Mouse (Mus musculus): ENCODE results near the gene Ppp1r9a. TPM values are rescaled to one million over a fixed set of nuclear protein-coding genes. Genes with fewer than 3 reads are reported as not detected.
"Not testable (repeated sequence)": the region's sequence is repeated elsewhere in the genome, so short reads cannot be mapped to it uniquely, and the experiment has no call there.

The Ppp1r9a gene
- polyA plus RNA-seq, 1 experiment: 63.9 TPM

DNA sequence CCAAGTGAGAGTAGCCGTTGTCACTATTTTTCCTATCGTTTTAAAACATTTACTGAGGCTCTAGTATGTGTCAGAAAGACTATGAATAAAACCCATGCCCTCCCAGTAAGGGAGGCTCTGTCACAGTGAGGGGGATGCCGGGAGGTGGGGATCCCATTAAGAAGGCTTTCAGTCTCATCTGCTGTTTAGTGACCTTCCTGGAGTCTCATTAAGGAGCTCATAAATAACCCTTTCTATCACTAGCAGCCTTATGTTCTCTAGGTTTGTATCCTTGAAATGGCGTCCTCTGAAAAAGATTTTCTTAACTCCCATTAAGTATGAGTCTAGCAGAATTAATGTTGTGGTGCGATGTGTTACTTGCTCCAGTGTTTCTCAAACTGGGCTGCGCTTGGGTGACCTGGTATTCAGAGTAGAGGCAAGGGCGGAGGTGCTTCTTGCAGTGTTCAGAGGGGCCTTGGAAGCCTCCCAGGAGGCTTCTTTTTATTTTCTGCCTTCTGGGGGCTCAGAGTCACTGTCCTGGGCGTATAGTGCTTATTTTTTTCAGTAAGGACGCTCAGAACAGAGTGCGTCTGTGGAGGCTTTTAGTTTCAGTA lies 7.4 kb downstream of the Ppp1r9a start:
- no peak overlapping the region for H3K27ac ChIP-seq (ENCODE audit: insufficient read depth, low read length)
- TF ChIP-seq POLR2A (IDR thresholded peaks at IDR 0.05; ENCODE audit: extremely low read depth, insufficient read depth, low read length): no peak
- TF ChIP-seq CTCF (IDR thresholded peaks at IDR 0.05; ENCODE audit: extremely low read depth, insufficient read depth, low read length): no peak
- no peak overlapping the region for H3K4me3 ChIP-seq (ENCODE audit: insufficient read depth, low read length)

DNA sequence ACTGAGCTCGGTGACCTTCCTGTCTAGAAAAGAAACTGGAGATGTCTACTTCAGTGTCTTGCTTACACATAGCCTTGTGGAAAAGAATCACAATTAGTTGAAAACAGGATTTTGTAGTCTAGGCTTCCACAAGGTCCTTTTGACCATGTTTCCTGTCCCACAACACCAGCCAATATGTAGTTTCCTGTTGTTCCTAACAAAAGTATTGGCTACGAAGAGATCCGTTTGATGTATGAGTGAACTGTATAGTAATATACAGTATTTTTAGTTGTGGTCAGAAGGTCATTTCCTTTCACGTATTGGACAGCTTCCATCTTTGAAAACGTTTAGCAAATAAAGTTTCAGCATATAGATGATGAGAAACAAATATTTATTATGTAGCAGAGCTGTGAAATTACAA lies 15.8 kb downstream of the Ppp1r9a start:
- TF ChIP-seq CTCF (IDR thresholded peaks at IDR 0.05; ENCODE audit: extremely low read depth, insufficient read depth, low read length) (no peak), POLR2A (IDR thresholded peaks at IDR 0.05; ENCODE audit: extremely low read depth, insufficient read depth, low read length) (no peak)
- no peak overlapping the region for H3K27ac ChIP-seq (ENCODE audit: insufficient read depth, low read length)
- no peak overlapping the region for H3K4me3 ChIP-seq (ENCODE audit: insufficient read depth, low read length)
- peaks cover 4% of the 10 kb centered on the region for H3K4me1 ChIP-seq (ENCODE audit: control insufficient read depth, insufficient read depth, low read length)

More for the DNA sequence above, 7.4 kb downstream of the Ppp1r9a start:
- peaks cover 3% of the 10 kb centered on the region; the same call in 1 of the 2 replicates for H3K4me1 ChIP-seq (ENCODE audit: control insufficient read depth, insufficient read depth, low read length)

DNA sequence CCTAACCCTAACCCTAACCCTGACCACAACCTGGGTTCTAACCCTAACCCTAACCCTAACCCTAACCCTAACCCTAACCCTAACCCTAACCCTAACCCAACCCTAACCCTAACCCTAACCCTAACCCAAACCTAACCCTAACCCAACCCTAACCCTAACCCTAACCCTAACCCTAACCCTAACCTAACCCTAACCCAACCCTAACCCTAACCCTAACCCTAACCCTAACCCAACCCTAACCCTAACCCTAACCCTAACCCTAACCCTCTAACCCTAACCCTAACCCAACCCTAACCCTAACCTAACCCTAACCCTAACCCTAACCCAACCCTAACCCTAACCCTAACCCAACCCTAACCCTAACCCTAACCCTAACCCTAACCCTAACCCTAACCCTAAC lies 21.1 kb downstream of the Ppp1r9a start:
- not testable (repeated sequence) for H3K27ac ChIP-seq (ENCODE audit: insufficient read depth, low read length); H3K4me3 ChIP-seq (ENCODE audit: insufficient read depth, low read length); H3K4me1 ChIP-seq (ENCODE audit: control insufficient read depth, insufficient read depth, low read length)

DNA sequence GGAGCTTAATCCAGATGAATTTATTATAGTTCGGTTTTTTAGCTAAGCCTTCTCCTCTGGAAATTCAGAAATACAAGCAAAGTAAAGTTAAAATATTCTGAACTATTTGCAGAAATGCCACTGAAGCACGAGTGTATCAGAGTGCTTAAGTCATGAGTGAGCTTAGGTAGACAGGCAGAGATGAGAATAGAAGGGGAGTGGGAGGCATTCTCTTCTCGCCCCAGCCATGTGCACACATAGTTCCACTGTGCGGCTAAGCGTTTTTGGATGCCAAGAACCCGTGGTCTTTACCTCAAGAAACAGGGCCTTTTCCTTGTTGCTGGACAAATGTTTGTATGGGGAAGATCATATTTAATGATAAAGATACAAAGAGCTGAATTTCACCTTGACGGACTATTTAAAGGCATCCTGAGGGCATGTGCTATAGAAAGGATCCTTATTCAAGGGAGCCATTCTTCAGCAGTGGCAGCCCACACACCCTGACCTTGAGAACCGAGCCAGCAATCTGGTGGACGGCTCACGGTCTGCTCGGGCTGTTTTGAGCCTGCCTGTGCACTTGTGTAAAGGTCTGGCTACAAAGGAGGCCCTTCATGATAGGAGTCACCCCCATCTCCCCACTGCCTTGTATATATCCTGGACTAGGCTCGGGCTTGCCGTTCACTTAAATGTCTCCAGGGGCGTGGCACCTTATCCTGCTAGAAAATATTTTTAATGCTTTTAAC lies 23.4 kb downstream of the Ppp1r9a start:
- Histone ChIP-seq H3K4me1 (ENCODE audit: control insufficient read depth, insufficient read depth, low read length) (peaks cover 5% of the 10 kb centered on the region), H3K27ac (ENCODE audit: insufficient read depth, low read length) (no peak overlapping the region), H3K4me3 (ENCODE audit: insufficient read depth, low read length) (no peak overlapping the region)
- TF ChIP-seq POLR2A (IDR thresholded peaks at IDR 0.05; ENCODE audit: extremely low read depth, insufficient read depth, low read length) (no peak), CTCF (IDR thresholded peaks at IDR 0.05; ENCODE audit: extremely low read depth, insufficient read depth, low read length) (no peak)

DNA sequence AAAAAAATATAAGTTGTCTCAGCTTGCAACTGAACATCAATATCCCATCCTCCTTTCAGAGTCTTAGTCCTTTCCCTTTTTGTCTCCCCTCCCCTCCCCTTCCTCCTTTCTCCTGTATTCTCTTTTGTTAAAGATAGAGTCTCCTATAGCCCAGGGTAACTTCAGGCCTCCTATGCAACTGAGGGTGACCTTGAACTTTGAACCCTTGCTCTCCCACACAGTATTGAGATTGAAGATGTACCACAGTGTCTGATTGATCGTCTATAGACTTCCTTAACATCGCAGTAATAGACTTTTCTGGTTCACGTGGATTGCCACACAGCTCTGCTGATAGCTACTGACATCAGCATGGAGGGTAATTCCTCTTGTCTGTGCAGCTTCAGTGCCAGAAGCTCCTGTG lies 27.6 kb downstream of the Ppp1r9a start:
- Histone ChIP-seq H3K27ac (ENCODE audit: insufficient read depth, low read length) (no peak overlapping the region), H3K4me1 (ENCODE audit: control insufficient read depth, insufficient read depth, low read length) (peaks cover 2% of the 10 kb centered on the region; the same call in 1 of the 2 replicates), H3K4me3 (ENCODE audit: insufficient read depth, low read length) (no peak overlapping the region)
- TF ChIP-seq POLR2A (IDR thresholded peaks at IDR 0.05; ENCODE audit: extremely low read depth, insufficient read depth, low read length) (no peak), CTCF (IDR thresholded peaks at IDR 0.05; ENCODE audit: extremely low read depth, insufficient read depth, low read length) (no peak)

DNA sequence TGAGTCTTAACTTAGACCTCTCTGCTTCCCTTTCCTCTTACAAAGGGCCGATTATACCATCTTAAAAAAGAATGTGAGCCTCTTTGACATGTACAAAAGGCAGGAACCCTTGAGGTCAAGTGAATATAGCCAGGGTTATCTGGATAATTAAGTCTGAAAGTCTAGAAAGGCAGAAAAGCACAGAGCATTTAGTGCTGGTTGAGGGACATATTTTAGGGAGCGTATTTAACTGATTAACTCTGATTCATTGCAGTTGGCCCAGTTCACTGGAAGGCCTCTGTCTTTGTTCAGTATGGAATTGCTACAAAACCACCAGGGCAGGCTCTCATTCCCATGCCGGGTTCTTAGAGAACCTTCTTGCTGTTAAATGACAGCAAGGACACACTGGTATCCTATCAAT lies 36.2 kb downstream of the Ppp1r9a start:
- Histone ChIP-seq H3K27ac (ENCODE audit: insufficient read depth, low read length) (no peak overlapping the region), H3K4me1 (ENCODE audit: control insufficient read depth, insufficient read depth, low read length) (peaks cover 2% of the 10 kb centered on the region), H3K4me3 (ENCODE audit: insufficient read depth, low read length) (no peak overlapping the region)
- no peak for TF ChIP-seq POLR2A (IDR thresholded peaks at IDR 0.05; ENCODE audit: extremely low read depth, insufficient read depth, low read length)
- no peak for TF ChIP-seq CTCF (IDR thresholded peaks at IDR 0.05; ENCODE audit: extremely low read depth, insufficient read depth, low read length)

DNA sequence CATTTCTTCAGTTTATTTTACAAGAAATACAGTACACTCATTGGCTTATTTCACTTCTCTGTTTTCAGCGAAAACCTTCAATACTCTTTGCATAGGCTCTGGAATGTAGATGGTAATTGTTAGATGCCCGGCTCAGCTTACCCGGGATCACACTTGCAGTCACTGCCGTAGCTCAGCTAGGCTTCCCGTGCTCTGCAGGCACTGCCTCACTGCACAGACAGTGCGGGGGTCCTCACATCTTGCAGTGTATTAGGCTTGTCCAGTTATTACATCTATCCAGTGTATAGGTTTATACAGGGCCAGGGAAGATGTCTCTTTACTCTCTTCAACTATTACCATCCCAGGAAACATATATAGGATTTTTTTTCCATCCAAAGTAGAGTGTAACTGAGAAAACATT lies 37.4 kb downstream of the Ppp1r9a start:
- H3K4me1 ChIP-seq (ENCODE audit: control insufficient read depth, insufficient read depth, low read length): peaks cover 2% of the 10 kb centered on the region
- no peak overlapping the region for H3K4me3 ChIP-seq (ENCODE audit: insufficient read depth, low read length)
- TF ChIP-seq CTCF (IDR thresholded peaks at IDR 0.05; ENCODE audit: extremely low read depth, insufficient read depth, low read length): no peak
- no peak for TF ChIP-seq POLR2A (IDR thresholded peaks at IDR 0.05; ENCODE audit: extremely low read depth, insufficient read depth, low read length)
- H3K27ac ChIP-seq (ENCODE audit: insufficient read depth, low read length): no peak overlapping the region

DNA sequence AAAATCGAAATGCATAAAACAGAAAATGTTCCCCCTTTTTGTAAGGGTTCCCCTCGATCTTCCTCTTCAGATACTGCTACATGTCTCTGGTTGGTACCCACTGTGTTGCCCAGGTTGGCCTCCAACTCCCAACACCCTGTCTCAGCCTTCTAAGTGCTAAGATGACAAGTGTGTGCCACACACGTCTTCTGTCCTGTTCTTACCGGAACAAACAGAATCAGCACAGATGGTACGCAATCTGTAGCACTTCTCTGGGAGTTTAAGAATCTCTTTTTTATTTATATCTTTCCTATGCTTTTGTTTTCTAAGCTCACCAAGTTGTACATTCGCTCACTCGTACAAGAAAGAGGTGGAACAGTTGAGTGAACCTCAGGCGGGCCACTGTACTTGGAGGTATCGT lies 37.9 kb downstream of the Ppp1r9a start:
- TF ChIP-seq CTCF (IDR thresholded peaks at IDR 0.05; ENCODE audit: extremely low read depth, insufficient read depth, low read length): no peak
- TF ChIP-seq POLR2A (IDR thresholded peaks at IDR 0.05; ENCODE audit: extremely low read depth, insufficient read depth, low read length): no peak
- H3K27ac ChIP-seq (ENCODE audit: insufficient read depth, low read length): no peak overlapping the region
- H3K4me1 ChIP-seq (ENCODE audit: control insufficient read depth, insufficient read depth, low read length): peaks cover 4% of the 10 kb centered on the region
- H3K4me3 ChIP-seq (ENCODE audit: insufficient read depth, low read length): no peak overlapping the region

DNA sequence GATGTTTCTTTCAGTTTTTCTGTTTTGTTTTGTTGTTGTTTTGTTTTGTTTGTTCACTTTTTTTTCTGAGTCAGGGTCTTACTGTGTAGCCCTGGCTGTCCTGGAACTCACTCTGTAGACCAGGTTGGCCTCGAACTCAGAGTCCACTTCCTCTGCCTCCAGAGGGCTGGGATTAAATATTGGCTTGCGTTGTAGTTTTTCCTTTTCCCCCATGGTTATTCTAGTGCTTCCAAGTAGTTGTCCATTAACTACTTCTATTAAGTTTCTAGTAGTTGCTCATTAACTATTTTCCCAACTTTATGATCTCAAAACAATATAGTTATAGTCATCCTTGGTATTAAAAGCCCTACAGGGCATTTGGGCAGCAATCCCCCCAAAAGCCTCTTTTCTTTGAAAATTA lies 41.1 kb downstream of the Ppp1r9a start:
- no peak overlapping the region for H3K27ac ChIP-seq (ENCODE audit: insufficient read depth, low read length)
- TF ChIP-seq POLR2A (IDR thresholded peaks at IDR 0.05; ENCODE audit: extremely low read depth, insufficient read depth, low read length) (no peak), CTCF (IDR thresholded peaks at IDR 0.05; ENCODE audit: extremely low read depth, insufficient read depth, low read length) (no peak)
- H3K4me1 ChIP-seq (ENCODE audit: control insufficient read depth, insufficient read depth, low read length): peaks cover 4% of the 10 kb centered on the region

DNA sequence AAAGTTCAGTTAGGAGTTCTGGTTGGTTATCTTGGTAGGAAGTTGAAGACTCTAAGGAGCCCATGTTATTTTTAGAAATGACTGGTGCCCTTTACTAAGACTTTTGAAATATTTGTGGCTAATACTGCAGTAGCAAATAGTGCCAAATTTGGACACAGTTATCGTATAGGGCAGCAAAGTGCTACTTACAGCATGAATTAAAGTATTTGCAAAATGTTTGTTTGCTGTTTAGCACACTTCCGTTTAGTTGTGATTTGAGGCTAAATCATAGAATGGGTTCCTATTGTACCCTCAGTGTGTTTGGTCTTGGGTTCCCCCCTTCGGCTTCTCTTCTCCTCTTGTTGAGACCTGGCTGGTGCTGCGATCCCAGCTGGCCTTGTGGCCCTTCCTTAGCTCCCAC lies 45.3 kb downstream of the Ppp1r9a start:
- TF ChIP-seq CTCF (IDR thresholded peaks at IDR 0.05; ENCODE audit: extremely low read depth, insufficient read depth, low read length): no peak
- TF ChIP-seq POLR2A (IDR thresholded peaks at IDR 0.05; ENCODE audit: extremely low read depth, insufficient read depth, low read length): no peak
- no peak overlapping the region for H3K27ac ChIP-seq (ENCODE audit: insufficient read depth, low read length)
- H3K4me1 ChIP-seq (ENCODE audit: control insufficient read depth, insufficient read depth, low read length): peaks cover 2% of the 10 kb centered on the region; the same call in 1 of the 2 replicates
- H3K4me3 ChIP-seq (ENCODE audit: insufficient read depth, low read length): no peak overlapping the region

More for the DNA sequence above, 41.1 kb downstream of the Ppp1r9a start:
- no peak overlapping the region for H3K4me3 ChIP-seq (ENCODE audit: insufficient read depth, low read length)

Measured in cortical plate, adult 2 months (tissue).